Mouse (Mus musculus) CH12F3 (cell line): ENCODE data around the gene Klhdc7b.

Source experiments
- in situ Hi-C: fragments of 300-500 bp; cut with MboI; formaldehyde crosslinking; loops from 2 replicates; pipeline ENCODE4 v1.14.3; 2020; ENCODE audit warnings: low sequenced_read_pairs

The Klhdc7b gene

GRCm38 (mm10) chr15:89384617-89385016 lies at the start of gene Klhdc7b:
TSS of gene Klhdc7b (plus strand) at chr15:89384917.
- in situ Hi-C loops: no loop called here

- in situ Hi-C loops: no loop called here
Observed at GRCm38 (mm10) chr15:89336422-89336821, 48.3 kb upstream of the Klhdc7b start.

GRCm38 (mm10) chr15:89339696-89340095 lies 45.0 kb upstream of the Klhdc7b start:
- in situ Hi-C loops: no loop called here

- in situ Hi-C loops: no loop called here
Observed at GRCm38 (mm10) chr15:89340136-89340535, 44.6 kb upstream of the Klhdc7b start.

GRCm38 (mm10) chr15:89341678-89342077 lies 43.0 kb upstream of the Klhdc7b start:
- in situ Hi-C loops: no loop called here

GRCm38 (mm10) chr15:89343325-89343724 lies 41.4 kb upstream of the Klhdc7b start:
- in situ Hi-C loops: no loop called here

GRCm38 (mm10) chr15:89350447-89350846 lies 34.3 kb upstream of the Klhdc7b start:
- in situ Hi-C loops: no loop called here

GRCm38 (mm10) chr15:89351302-89351701 lies 33.4 kb upstream of the Klhdc7b start:
- in situ Hi-C loops: no loop called here

GRCm38 (mm10) chr15:89352054-89352453 lies 32.7 kb upstream of the Klhdc7b start:
- in situ Hi-C loops: no loop called here

- in situ Hi-C loops: no loop called here
Observed at GRCm38 (mm10) chr15:89352795-89353194, 31.9 kb upstream of the Klhdc7b start.

GRCm38 (mm10) chr15:89353837-89354236 lies 30.9 kb upstream of the Klhdc7b start:
- in situ Hi-C loops: no loop called here

- in situ Hi-C loops: no loop called here
Observed at GRCm38 (mm10) chr15:89354455-89354854, 30.3 kb upstream of the Klhdc7b start.

- in situ Hi-C loops: no loop called here
Observed at GRCm38 (mm10) chr15:89355241-89356187, 29.2 kb upstream of the Klhdc7b start, which contains the start of the genes Lmf2 and Ncaph2. TSS of gene Lmf2 (minus strand) at chr15:89355659. TSS of gene Ncaph2 (plus strand) at chr15:89355719.

- in situ Hi-C loops: no loop called here
Observed at GRCm38 (mm10) chr15:89356372-89356771, 28.3 kb upstream of the Klhdc7b start.

- in situ Hi-C loops: no loop called here
Observed at GRCm38 (mm10) chr15:89358784-89359183, 25.9 kb upstream of the Klhdc7b start.

GRCm38 (mm10) chr15:89363051-89363450 lies 21.7 kb upstream of the Klhdc7b start:
- in situ Hi-C loops: no loop called here

GRCm38 (mm10) chr15:89365141-89365551 lies 19.6 kb upstream of the Klhdc7b start:
- in situ Hi-C loops: no loop called here

GRCm38 (mm10) chr15:89372068-89372467 lies 12.6 kb upstream of the Klhdc7b start:
- in situ Hi-C loops: no loop called here

GRCm38 (mm10) chr15:89372536-89372935 lies 12.2 kb upstream of the Klhdc7b start:
- in situ Hi-C loops: no loop called here

- in situ Hi-C loops: no loop called here
Observed at GRCm38 (mm10) chr15:89373027-89373761, 11.5 kb upstream of the Klhdc7b start.

GRCm38 (mm10) chr15:89373762-89374248 lies 10.9 kb upstream of the Klhdc7b start, which contains the start of gene Sco2:
TSS of gene Sco2 (minus strand) at chr15:89373846.
- in situ Hi-C loops: no loop called here
